18 mouse cellular contexts compared by ENCODE assay signal in genomic region chr8:56833129-56833528, GRCm38 (mm10).
DNase-seq lines count a peak whose midpoint lies in the region; ATAC-seq and TF ChIP-seq lines count a peak whose summit lies in the region.
"Had no signal": no experiment of that assay in that cellular context is flagged by ENCODE, and none has a peak within 500 bp of the region (broad histone marks: within the 10 kb centered on the region; RNA-seq: fewer than 3 reads in every experiment).

No protein-coding gene starts in this region.

- ATAC-seq in lung, embryonic 14.5 days (ENCODE audit: insufficient read depth) = peak; percentile 52; the same call in 1 of the 2 replicates
- no peak for ATAC-seq in heart, embryonic 14.5 days (ENCODE audit: insufficient number of reproducible peaks, insufficient read depth, low FRiP score, low read depth)
- ATAC-seq in limb, embryonic 11.5 days (ENCODE audit: insufficient number of reproducible peaks, low FRiP score, low TSS enrichment, low read depth) = 0 out of 2 replicates have a peak, but pooled peaks have one; percentile 51

- no peak overlapping the region for H3K4me3 ChIP-seq in lung, embryonic 14.5 days (ENCODE audit: low read depth, low read length)
- no peak overlapping the region for H3K4me3 ChIP-seq in heart, embryonic 14.5 days (ENCODE audit: control insufficient read depth in 1 of 2, insufficient read depth in 1 of 2, low read depth in 1 of 2, low read length in 2 of 2)
- no peak overlapping the region for H3K4me3 ChIP-seq in limb, embryonic 11.5 days (ENCODE audit: low read depth, low read length)
- no peak overlapping the region for H3K4me3 ChIP-seq in left cerebral cortex, adult 2 months
- H3K4me3 ChIP-seq: erythroblast, embryonic 14.5 days; midbrain, embryonic 12.5 days; neural tube, embryonic 13.5 days had no signal

- no peak overlapping the region for H3K4me2 ChIP-seq in lung, embryonic 14.5 days
- peak overlapping the region; percentile 19; the same call in 1 of the 2 replicates for H3K4me2 ChIP-seq in heart, embryonic 14.5 days (ENCODE audit: low read length)
- no peak overlapping the region for H3K4me2 ChIP-seq in limb, embryonic 11.5 days (ENCODE audit: low read depth, severe bottlenecking)
- H3K4me2 ChIP-seq: liver, embryonic 11.5 days; midbrain, embryonic 12.5 days; neural tube, embryonic 13.5 days had no signal

- H3K4me1 ChIP-seq in lung, embryonic 14.5 days (ENCODE audit: insufficient read depth) = no peaks in the 10 kb centered on the region
- H3K4me1 ChIP-seq in heart, embryonic 14.5 days (ENCODE audit: control insufficient read depth in 2 of 2, insufficient read depth in 2 of 2, low read length in 2 of 2) = peaks cover 0 to 6% of the 10 kb centered on the region in 2 experiments; a peak in 3 of 4 replicates
- H3K4me1 ChIP-seq in limb, embryonic 11.5 days (ENCODE audit: control insufficient read depth, insufficient read depth, low read length) = peaks cover 4% of the 10 kb centered on the region; the same call in 1 of the 2 replicates
- H3K4me1 ChIP-seq: midbrain, embryonic 12.5 days; neural tube, embryonic 13.5 days had no signal

- H3K9ac ChIP-seq in lung, embryonic 14.5 days = no peak overlapping the region
- H3K9ac ChIP-seq in heart, embryonic 14.5 days (ENCODE audit: low read length) = no peak overlapping the region
- no peak overlapping the region for H3K9ac ChIP-seq in limb, embryonic 11.5 days (ENCODE audit: low read length)
- H3K9ac ChIP-seq: midbrain, embryonic 12.5 days; neural tube, embryonic 13.5 days had no signal

- H3K27ac ChIP-seq in lung, embryonic 14.5 days (ENCODE audit: low read depth) = no peak overlapping the region
- peak overlapping the region; percentile 52 to 68; a peak in 3 of 4 replicates for H3K27ac ChIP-seq in heart, embryonic 14.5 days (replicated peaks in 1 of 2; ENCODE audit: control insufficient read depth in 1 of 2, insufficient read depth in 1 of 2, low read depth in 2 of 2, low read length in 2 of 2)
- peak overlapping the region; percentile 33; the same call in 1 of the 2 replicates for H3K27ac ChIP-seq in limb, embryonic 11.5 days (replicated peaks; ENCODE audit: low read depth, low read length)
- no peak overlapping the region for H3K27ac ChIP-seq in left cerebral cortex, adult 2 months
- H3K27ac ChIP-seq: macrophage; midbrain, embryonic 12.5 days; neural tube, embryonic 13.5 days had no signal

- 33% methylated on average over 4 of the region's 4 CpGs for WGBS in lung, embryonic 14.5 days
- WGBS in heart, embryonic 14.5 days = 27% methylated on average over 4 of the region's 4 CpGs
- 26% methylated on average over 4 of the region's 4 CpGs for WGBS in limb, embryonic 11.5 days

- no peak for TF ChIP-seq CTCF in lung, embryonic 14.5 days (IDR thresholded peaks at IDR 0.05; ENCODE audit: low read depth)
- no peak for TF ChIP-seq CTCF in left cerebral cortex, adult 2 months (IDR thresholded peaks at IDR 0.05)

- no peaks in the 10 kb centered on the region for H3K36me3 ChIP-seq in lung, embryonic 14.5 days (ENCODE audit: insufficient read depth)
- H3K36me3 ChIP-seq in heart, embryonic 14.5 days (ENCODE audit: control insufficient read depth, insufficient read depth, low read length) = no peaks in the 10 kb centered on the region
- no peaks in the 10 kb centered on the region for H3K36me3 ChIP-seq in limb, embryonic 11.5 days (ENCODE audit: control insufficient read depth, insufficient read depth, low read length)
- H3K36me3 ChIP-seq: midbrain, embryonic 12.5 days; neural tube, embryonic 13.5 days had no signal

- intact Hi-C loops in left cerebral cortex, adult 2 months (cut with DNase I) = no loop called here

- no peaks in the 10 kb centered on the region for H3K9me3 ChIP-seq in lung, embryonic 14.5 days (ENCODE audit: low read depth, low read length)
- H3K9me3 ChIP-seq in heart, embryonic 14.5 days (ENCODE audit: control insufficient read depth, low read length) = peaks cover 3% of the 10 kb centered on the region; the same call in 1 of the 2 replicates
- H3K9me3 ChIP-seq in limb, embryonic 11.5 days (ENCODE audit: control insufficient read depth, low read length) = no peaks in the 10 kb centered on the region
- H3K9me3 ChIP-seq: midbrain, embryonic 12.5 days; neural tube, embryonic 13.5 days had no signal

- peak; percentile 20 to 30 for DNase-seq in cerebellum, postnatal 14 days
- DNase-seq in cerebellum, adult 9-10 months = no peak
- peak; percentile 68 for DNase-seq in lung, embryonic 14.5 days
- DNase-seq in lung, postnatal 14 days = no peak
- peak; percentile 31 for DNase-seq in limb, embryonic 11.5 days (ENCODE audit: low spot score)
- DNase-seq in adrenal gland, postnatal 25 days = no peak
- no peak for DNase-seq in left cerebral cortex, adult 2 months (ENCODE audit: extremely low spot score in 1 of 2, low spot score in 2 of 2)
- DNase-seq: adrenal gland, adult 2 months; cerebellum, adult 11-12 months; kidney, adult 18-20 months; kidney, postnatal 4 days; thymus, postnatal 14 days had no signal

- no peaks in the 10 kb centered on the region for H3K27me3 ChIP-seq in lung, embryonic 14.5 days (ENCODE audit: insufficient read depth, low read length)
- no peaks in the 10 kb centered on the region for H3K27me3 ChIP-seq in heart, embryonic 14.5 days (ENCODE audit: control insufficient read depth, insufficient read depth, low read length)
- no peaks in the 10 kb centered on the region for H3K27me3 ChIP-seq in limb, embryonic 11.5 days (ENCODE audit: control insufficient read depth, insufficient read depth, low read length)
- H3K27me3 ChIP-seq: midbrain, embryonic 12.5 days; neural tube, embryonic 13.5 days had no signal

Comparison
In these comparisons a context has a peak if more than half of its experiments do, and no peak if none do; other contexts are left out.
1. DNase-seq: peak in cerebellum, postnatal 14 days (2 of 2), lung, embryonic 14.5 days (single experiment) and limb, embryonic 11.5 days (single experiment); none in cerebellum, adult 9-10 months (single experiment), lung, postnatal 14 days (single experiment), adrenal gland, postnatal 25 days (single experiment) and left cerebral cortex, adult 2 months (0 of 2).
2. H3K27ac ChIP-seq: peak in heart, embryonic 14.5 days (2 of 2) and limb, embryonic 11.5 days (single experiment); none in lung, embryonic 14.5 days (single experiment) and left cerebral cortex, adult 2 months (single experiment).